Mouse (Mus musculus): ENCODE data around the gene Rasgef1b. TPM values are rescaled to one million over a fixed set of nuclear protein-coding genes. Genes with fewer than 3 reads are reported as not detected.

Rasgef1b gene
- polyA plus RNA-seq, 1 experiment from 2014 or later: 81.3 TPM

GRCm38 (mm10) chr5:99241988-99242740 is 486.7 kb downstream of the Rasgef1b start:
- Histone ChIP-seq H3K4me1 (peaks cover 17% of the 10 kb centered on the region), H3K27me3 (no peaks in the 10 kb centered on the region), H3K27ac (no peak overlapping the region), H3K9ac (no peak overlapping the region), H3K9me3 (replicated peaks) (no peaks in the 10 kb centered on the region), H3K4me3 (no peak overlapping the region), H3K4me2 (no peak overlapping the region), H3K36me3 (ENCODE audit: poor library complexity, severe bottlenecking) (peaks cover 48% of the 10 kb centered on the region)
- no peak for ATAC-seq
- 87% methylated on average over 11 of the region's 11 CpGs for WGBS

GRCm38 (mm10) chr5:99240501-99240900 is 488.4 kb downstream of the Rasgef1b start:
- ATAC-seq: no peak
- H3K4me2 ChIP-seq: no peak overlapping the region
- H3K9ac ChIP-seq: no peak overlapping the region
- WGBS: 97% methylated on average over 6 of the region's 6 CpGs
- H3K27ac ChIP-seq: no peak overlapping the region
- no peaks in the 10 kb centered on the region for H3K27me3 ChIP-seq
- no peaks in the 10 kb centered on the region for H3K9me3 ChIP-seq (replicated peaks)
- H3K4me3 ChIP-seq: no peak overlapping the region
- peaks cover 6% of the 10 kb centered on the region; the same call in 1 of the 2 replicates for H3K4me1 ChIP-seq
- peaks cover 62% of the 10 kb centered on the region for H3K36me3 ChIP-seq (ENCODE audit: poor library complexity, severe bottlenecking)

- H3K4me3 ChIP-seq: no peak overlapping the region
- no peak overlapping the region for H3K9ac ChIP-seq
- peaks cover 64% of the 10 kb centered on the region for H3K36me3 ChIP-seq (ENCODE audit: poor library complexity, severe bottlenecking)
- 92% methylated on average over 9 of the region's 9 CpGs for WGBS
- no peaks in the 10 kb centered on the region for H3K9me3 ChIP-seq (replicated peaks)
- H3K27me3 ChIP-seq: no peaks in the 10 kb centered on the region
- no peak overlapping the region for H3K4me2 ChIP-seq
- no peak overlapping the region for H3K27ac ChIP-seq
- H3K4me1 ChIP-seq: 0 out of 2 replicates have a peak, but pooled peaks cover 4% of the 10 kb centered on the region
- ATAC-seq: no peak
Observed at GRCm38 (mm10) chr5:99239677-99240076, 489.2 kb downstream of the Rasgef1b start.

GRCm38 (mm10) chr5:99238150-99238549 is 490.7 kb downstream of the Rasgef1b start:
- Histone ChIP-seq H3K9me3 (replicated peaks) (no peaks in the 10 kb centered on the region), H3K4me3 (no peak overlapping the region), H3K9ac (no peak overlapping the region), H3K27ac (no peak overlapping the region), H3K4me2 (no peak overlapping the region), H3K36me3 (ENCODE audit: poor library complexity, severe bottlenecking) (peaks cover 79% of the 10 kb centered on the region), H3K27me3 (no peaks in the 10 kb centered on the region), H3K4me1 (0 out of 2 replicates have a peak, but pooled peaks cover 4% of the 10 kb centered on the region)
- 90% methylated on average over 4 of the region's 4 CpGs for WGBS
- no peak for ATAC-seq

- Histone ChIP-seq H3K27ac (no peak overlapping the region), H3K4me2 (no peak overlapping the region), H3K9ac (no peak overlapping the region), H3K9me3 (replicated peaks) (no peaks in the 10 kb centered on the region), H3K4me1 (0 out of 2 replicates have a peak, but pooled peaks cover 4% of the 10 kb centered on the region), H3K27me3 (no peaks in the 10 kb centered on the region), H3K36me3 (ENCODE audit: poor library complexity, severe bottlenecking) (peaks cover 81% of the 10 kb centered on the region), H3K4me3 (no peak overlapping the region)
- 50% methylated on average over 11 of the region's 11 CpGs for WGBS
- ATAC-seq: no peak
Observed at GRCm38 (mm10) chr5:99236888-99237752, 491.7 kb downstream of the Rasgef1b start.

GRCm38 (mm10) chr5:99236431-99236830 is 492.4 kb downstream of the Rasgef1b start:
- H3K4me1 ChIP-seq: 0 out of 2 replicates have a peak, but pooled peaks cover 4% of the 10 kb centered on the region
- ATAC-seq: no peak
- H3K4me2 ChIP-seq: no peak overlapping the region
- H3K9me3 ChIP-seq (replicated peaks): no peaks in the 10 kb centered on the region
- no peak overlapping the region for H3K27ac ChIP-seq
- WGBS: 97% methylated on average over 4 of the region's 4 CpGs
- peaks cover 81% of the 10 kb centered on the region for H3K36me3 ChIP-seq (ENCODE audit: poor library complexity, severe bottlenecking)
- no peak overlapping the region for H3K4me3 ChIP-seq
- H3K9ac ChIP-seq: no peak overlapping the region
- no peaks in the 10 kb centered on the region for H3K27me3 ChIP-seq

GRCm38 (mm10) chr5:99234275-99234674 is 494.6 kb downstream of the Rasgef1b start:
- no peak overlapping the region for H3K4me3 ChIP-seq
- no peaks in the 10 kb centered on the region for H3K27me3 ChIP-seq
- H3K27ac ChIP-seq: no peak overlapping the region
- no peak overlapping the region for H3K9ac ChIP-seq
- 96% methylated on average over 17 of the region's 17 CpGs for WGBS
- H3K4me2 ChIP-seq: no peak overlapping the region
- no peaks in the 10 kb centered on the region for H3K9me3 ChIP-seq (replicated peaks)
- H3K36me3 ChIP-seq (ENCODE audit: poor library complexity, severe bottlenecking): peaks cover 80% of the 10 kb centered on the region
- ATAC-seq: no peak
- 0 out of 2 replicates have a peak, but pooled peaks cover 8% of the 10 kb centered on the region for H3K4me1 ChIP-seq

GRCm38 (mm10) chr5:99233176-99233575 is 495.7 kb downstream of the Rasgef1b start:
- no peaks in the 10 kb centered on the region for H3K9me3 ChIP-seq (replicated peaks)
- no peak overlapping the region for H3K9ac ChIP-seq
- no peak overlapping the region for H3K4me3 ChIP-seq
- no peak for ATAC-seq
- H3K4me1 ChIP-seq: 0 out of 2 replicates have a peak, but pooled peaks cover 8% of the 10 kb centered on the region
- WGBS: 72% methylated on average over 3 of the region's 3 CpGs
- H3K27me3 ChIP-seq: no peaks in the 10 kb centered on the region
- no peak overlapping the region for H3K27ac ChIP-seq
- H3K4me2 ChIP-seq: no peak overlapping the region
- H3K36me3 ChIP-seq (ENCODE audit: poor library complexity, severe bottlenecking): peaks cover 83% of the 10 kb centered on the region

GRCm38 (mm10) chr5:99232410-99232809 is 496.5 kb downstream of the Rasgef1b start:
- H3K4me1 ChIP-seq: 0 out of 2 replicates have a peak, but pooled peaks cover 8% of the 10 kb centered on the region
- H3K9me3 ChIP-seq (replicated peaks): no peaks in the 10 kb centered on the region
- 95% methylated on average over 8 of the region's 8 CpGs for WGBS
- H3K9ac ChIP-seq: no peak overlapping the region
- H3K36me3 ChIP-seq (ENCODE audit: poor library complexity, severe bottlenecking): peaks cover 87% of the 10 kb centered on the region
- H3K27me3 ChIP-seq: no peaks in the 10 kb centered on the region
- no peak overlapping the region for H3K27ac ChIP-seq
- no peak overlapping the region for H3K4me3 ChIP-seq
- H3K4me2 ChIP-seq: no peak overlapping the region
- no peak for ATAC-seq

GRCm38 (mm10) chr5:99230476-99230875 is 498.4 kb downstream of the Rasgef1b start:
- no peaks in the 10 kb centered on the region for H3K27me3 ChIP-seq
- H3K27ac ChIP-seq: no peak overlapping the region
- no peak overlapping the region for H3K4me3 ChIP-seq
- 71% methylated on average over 7 of the region's 7 CpGs for whole genome bisulfite sequencing
- no peak for ATAC-seq
- H3K36me3 ChIP-seq (ENCODE audit: poor library complexity, severe bottlenecking): peaks cover 91% of the 10 kb centered on the region
- H3K4me2 ChIP-seq: no peak overlapping the region
- H3K4me1 ChIP-seq: 0 out of 2 replicates have a peak, but pooled peaks cover 4% of the 10 kb centered on the region
- no peaks in the 10 kb centered on the region for H3K9me3 ChIP-seq (replicated peaks)
- no peak overlapping the region for H3K9ac ChIP-seq

- Histone ChIP-seq H3K9me3 (replicated peaks) (no peaks in the 10 kb centered on the region), H3K36me3 (ENCODE audit: poor library complexity, severe bottlenecking) (peaks cover 94% of the 10 kb centered on the region), H3K27me3 (no peaks in the 10 kb centered on the region), H3K4me3 (no peak overlapping the region), H3K9ac (no peak overlapping the region), H3K4me2 (no peak overlapping the region), H3K27ac (no peak overlapping the region), H3K4me1 (peaks cover 14% of the 10 kb centered on the region; the same call in 1 of the 2 replicates)
- no peak for ATAC-seq
- 65% methylated on average over 4 of the region's 4 CpGs for WGBS
Observed at GRCm38 (mm10) chr5:99227361-99227760, 501.5 kb downstream of the Rasgef1b start.

GRCm38 (mm10) chr5:99224571-99225011 is 504.3 kb downstream of the Rasgef1b start:
- no peak for ATAC-seq
- H3K4me2 ChIP-seq: no peak overlapping the region
- H3K4me3 ChIP-seq: no peak overlapping the region
- no peak overlapping the region for H3K27ac ChIP-seq
- H3K36me3 ChIP-seq (ENCODE audit: poor library complexity, severe bottlenecking): peaks cover 92% of the 10 kb centered on the region
- WGBS: 57% methylated on average over 5 of the region's 5 CpGs
- H3K9ac ChIP-seq: no peak overlapping the region
- no peaks in the 10 kb centered on the region for H3K27me3 ChIP-seq
- 0 out of 2 replicates have a peak, but pooled peaks cover 3% of the 10 kb centered on the region for H3K9me3 ChIP-seq (replicated peaks)
- H3K4me1 ChIP-seq: peaks cover 10% of the 10 kb centered on the region; the same call in 1 of the 2 replicates

All from forebrain, embryonic 13.5 days (tissue).